Mouse (Mus musculus) spleen, postnatal 14 days (tissue): ENCODE measurements around the gene Pkm.

Experiments used
- DNase-seq, 2 experiments: peaks; one replicate each; pipeline ENCODE4 v3.0.0; 2021 to 2022; ENCODE audit warnings: low spot score in 2 of 2

Gene Pkm

GRCm38 (mm10) chr9:59655958-59656634 is at the start of gene Pkm:
Gene Pkm, plus strand, starts transcription at chr9:59656368.
- peak; percentile 80 to 88 for DNase-seq

- DNase-seq, result no peak
Observed at GRCm38 (mm10) chr9:59610950-59611349, 45.2 kb upstream of the Pkm start.

DNA sequence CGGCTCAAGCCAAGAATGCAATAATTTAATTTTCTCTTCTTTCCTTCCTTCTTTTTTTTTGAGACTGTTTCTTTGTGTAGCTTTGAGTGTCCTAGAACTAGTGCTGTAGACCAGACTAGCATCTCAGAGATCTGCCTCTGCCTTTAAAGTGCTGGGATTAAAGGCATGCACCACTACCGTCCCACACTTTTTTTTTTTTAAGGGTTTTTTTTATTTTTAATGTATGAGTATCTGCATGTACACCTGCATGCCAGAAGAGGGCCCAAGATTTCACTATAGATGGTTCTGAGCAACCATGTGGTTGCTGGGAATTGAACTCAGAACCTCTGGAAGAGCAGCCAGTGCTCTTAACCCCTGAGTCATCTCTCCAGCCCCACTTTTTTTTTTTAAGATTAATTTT is 40.4 kb upstream of the Pkm start:
- DNase-seq, result no peak

DNA sequence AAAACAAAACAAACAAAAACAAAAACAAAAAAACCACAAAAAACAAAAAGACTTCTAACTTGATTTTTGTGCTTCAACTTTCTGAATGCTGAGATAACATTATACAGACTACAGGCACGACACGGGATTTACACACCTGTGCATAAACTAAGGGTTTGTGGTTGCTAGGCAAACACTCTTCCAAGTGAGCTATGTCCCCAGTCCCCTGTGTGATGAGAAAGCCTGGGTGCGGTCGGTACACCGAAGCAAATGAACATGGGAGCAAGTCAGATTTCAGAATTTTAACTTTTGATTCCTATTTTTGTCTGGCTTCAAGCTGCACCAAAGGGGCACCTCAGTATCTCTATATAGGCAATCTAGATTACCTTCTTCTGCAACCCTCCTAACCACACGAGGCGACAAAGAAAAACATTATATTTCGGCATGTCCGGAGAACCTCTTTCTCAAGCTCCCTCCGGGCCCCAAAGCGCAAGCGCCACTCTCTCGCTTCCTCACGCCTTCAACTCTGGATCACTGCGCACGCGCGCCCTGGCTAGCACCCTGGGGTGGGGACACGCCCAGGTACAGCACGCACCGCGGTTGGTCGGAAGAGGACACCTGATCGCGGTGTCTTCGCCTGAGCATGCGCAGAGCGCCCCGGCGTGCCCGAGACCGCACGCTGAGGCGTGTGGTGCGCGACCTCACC is 39.4 kb upstream of the Pkm start, which contains the start of gene Parp6:
Gene Parp6, plus strand, starts transcription at position 663 of the 685 bp plus-strand sequence.
- peak; percentile 98 to 99 for DNase-seq

DNA sequence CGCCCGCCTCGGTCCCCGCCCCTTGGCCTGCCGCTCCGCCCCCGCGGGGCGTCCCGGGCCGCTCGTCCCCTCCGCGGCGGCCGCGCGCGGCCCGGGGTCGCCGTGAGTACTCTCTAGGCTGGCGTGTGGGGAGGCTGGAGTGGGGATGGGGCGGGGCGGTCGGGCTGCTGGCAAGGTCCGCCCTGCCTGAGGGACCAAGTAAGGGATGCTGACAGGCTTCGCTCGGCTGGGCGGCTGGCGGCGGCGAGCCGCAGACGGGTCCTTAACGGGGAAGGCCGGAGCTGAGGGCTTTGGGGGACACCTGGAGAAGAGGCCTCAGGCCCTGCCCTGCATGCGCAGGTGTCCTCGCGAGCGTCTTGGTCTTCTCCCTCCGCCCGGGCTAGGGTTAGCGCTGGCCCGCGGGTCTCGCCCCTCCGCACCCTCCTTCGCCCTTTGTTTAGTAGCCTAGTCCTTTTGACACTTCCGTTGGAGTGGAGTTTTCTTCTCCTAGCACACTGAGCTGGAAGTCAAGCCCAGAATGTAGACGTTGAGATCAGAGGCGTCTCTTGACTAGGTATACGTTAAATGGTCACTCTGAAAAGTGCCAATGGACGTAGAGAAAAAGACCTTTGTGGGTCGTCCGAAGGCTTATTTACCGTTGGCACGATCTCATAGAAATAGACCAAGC is 38.7 kb upstream of the Pkm start:
- DNase-seq, result no peak

DNA sequence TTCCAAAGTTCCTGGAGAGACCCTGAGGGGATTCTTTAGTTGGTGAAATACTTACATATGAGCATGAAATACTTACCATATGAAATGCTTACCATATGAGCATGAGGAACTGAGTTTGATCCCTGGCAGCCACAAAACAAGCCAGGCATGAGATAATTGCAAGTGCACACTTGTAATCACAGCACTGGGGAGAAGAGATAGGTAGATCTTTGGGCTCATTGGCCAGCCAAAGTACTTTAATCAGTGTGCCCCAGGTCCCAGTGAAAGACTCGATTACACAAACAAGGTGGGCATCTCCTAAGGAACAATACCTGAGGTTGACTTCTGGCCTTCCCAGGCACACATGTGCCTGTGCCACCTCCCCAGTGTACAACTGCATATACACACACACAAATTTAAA is 17.8 kb upstream of the Pkm start:
- DNase-seq, result no peak

DNA sequence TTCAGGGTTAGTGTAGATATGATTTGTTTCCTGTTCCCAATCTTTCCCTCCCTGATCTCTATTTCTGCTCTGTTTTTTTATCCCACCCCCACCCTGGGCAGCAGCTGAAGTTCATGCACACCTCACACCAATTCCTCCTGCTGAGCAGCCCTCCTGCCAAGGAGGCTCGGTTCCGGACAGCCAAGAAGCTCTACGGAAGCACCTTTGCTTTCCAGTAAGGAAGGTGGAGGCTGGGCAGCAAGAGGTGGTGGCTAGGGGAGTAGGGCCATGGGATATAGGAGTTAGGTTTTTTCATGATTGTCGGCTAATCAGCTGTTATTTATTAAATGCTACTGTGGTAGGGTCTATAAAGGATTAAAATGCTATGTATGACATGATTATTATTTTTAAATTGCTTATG is 16.2 kb upstream of the Pkm start:
- DNase-seq, result no peak

GRCm38 (mm10) chr9:59641320-59641719 is 14.8 kb upstream of the Pkm start:
- DNase-seq, result no peak

- DNase-seq, result no peak
Observed at GRCm38 (mm10) chr9:59649911-59650310, 6.3 kb upstream of the Pkm start.

DNA sequence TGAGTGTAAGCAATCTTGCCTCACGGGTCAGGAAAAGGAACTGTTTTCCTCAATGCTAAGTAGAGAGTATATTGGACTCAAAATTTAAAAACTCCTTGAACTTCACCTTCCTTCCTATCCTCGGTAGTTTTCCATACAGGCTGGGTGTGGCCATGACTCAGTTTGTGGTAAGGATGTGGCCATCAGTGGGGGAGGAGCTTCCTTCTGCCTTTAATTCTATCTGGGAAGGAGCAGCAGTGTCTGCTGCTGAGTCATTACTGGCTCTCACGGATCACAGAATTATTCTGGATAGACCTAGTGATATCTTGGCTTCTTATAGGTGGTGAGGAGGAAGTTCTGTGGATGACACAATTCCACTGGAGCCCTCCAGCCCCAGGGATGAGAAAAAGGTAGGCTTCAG is 2.8 kb upstream of the Pkm start:
- DNase-seq, result no peak

DNA sequence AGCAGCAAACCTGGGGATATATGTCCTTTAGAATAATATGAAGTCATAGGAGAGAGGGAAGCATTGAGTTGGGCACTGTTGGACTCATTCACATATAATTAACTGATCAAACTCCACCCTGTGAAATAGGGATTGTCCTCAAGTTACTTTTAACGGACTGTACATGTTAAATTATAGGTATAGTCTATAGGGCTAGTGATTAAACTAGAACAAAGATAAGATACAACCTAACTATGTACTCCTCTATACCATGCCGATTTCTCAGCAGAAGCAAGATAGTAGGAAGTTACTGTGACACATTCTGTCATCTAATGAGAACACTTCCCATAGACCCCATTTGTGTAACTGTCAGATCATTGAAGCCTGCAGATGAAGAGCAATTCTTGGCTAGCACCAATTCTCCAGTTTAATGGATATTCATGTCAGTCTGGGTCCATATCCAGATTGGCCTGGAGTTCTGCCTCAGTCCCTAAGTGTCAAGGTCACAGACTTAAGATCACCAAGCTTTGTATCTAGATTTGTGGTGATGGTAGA is 1.7 kb upstream of the Pkm start:
- no peak for DNase-seq

- peak; percentile 35 to 42 for DNase-seq
Observed at GRCm38 (mm10) chr9:59656635-59657617, 758 bp downstream of the Pkm start.

DNA sequence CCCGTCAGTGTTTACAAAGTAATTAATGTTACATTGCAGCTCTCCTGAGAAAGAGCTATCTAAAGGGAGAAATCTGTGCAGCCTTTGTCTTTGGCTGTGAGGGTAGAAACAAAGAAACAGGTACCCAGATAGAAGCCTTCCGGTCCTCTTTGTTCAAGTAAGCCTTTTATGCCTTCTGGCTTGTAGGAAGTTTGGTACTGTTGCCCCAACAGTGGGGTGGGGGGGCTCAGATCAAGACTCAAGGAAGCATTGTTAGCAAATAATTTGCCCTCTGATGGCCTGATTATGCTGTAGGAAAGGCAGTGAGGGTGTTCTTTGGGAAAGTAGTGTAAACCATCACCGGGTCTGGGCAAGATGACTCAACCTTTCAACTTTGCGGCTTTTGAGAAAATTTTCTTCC is 2.0 kb downstream of the Pkm start:
- no peak for DNase-seq

DNA sequence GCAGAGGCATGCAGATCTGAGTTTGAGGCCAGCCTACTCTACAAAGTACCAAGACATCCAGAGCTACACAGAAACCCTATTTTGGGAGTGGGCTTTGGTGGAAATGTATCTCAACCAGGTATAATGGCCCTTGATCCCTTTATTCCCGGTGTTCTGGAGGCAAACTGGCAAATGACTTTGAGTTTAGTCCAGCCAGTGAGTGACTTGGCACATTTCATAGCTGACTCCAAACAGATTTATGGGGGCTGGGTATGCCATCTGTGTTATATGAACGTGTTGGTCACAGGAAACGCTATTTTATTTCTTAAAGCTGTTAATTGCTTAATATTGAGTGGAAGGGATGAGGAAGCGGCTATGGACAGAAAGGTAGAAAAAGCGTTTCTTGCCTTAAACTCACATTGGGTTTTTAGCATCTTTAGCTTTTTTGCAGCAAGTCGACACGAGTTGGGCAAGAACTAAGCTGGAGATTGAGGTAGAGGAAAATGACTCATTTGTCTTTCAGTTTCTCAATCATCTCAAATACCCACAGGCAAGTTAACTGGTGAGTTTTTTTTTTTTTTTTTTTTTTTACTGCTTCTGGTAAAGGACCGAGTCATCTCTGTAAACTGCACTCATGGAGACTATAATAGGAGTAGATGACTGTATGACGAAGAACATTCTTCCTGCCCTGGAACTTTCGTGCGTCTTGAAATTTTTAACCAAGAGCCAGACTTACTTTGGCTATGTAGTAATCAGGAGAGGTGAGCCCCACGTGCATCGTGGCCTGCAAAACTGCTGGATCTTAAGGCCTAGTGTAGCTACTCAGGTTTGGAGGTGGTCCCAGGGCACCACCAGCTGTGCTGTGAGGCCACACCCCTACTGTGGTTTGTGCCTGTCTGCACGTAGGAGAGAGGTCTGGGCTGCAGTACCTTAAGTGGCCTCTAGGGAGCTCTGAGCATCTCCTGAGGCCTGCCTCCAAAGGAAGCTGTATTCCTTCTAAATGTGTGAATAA is 3.2 kb downstream of the Pkm start:
- DNase-seq, result peak; percentile 52 to 72

DNA sequence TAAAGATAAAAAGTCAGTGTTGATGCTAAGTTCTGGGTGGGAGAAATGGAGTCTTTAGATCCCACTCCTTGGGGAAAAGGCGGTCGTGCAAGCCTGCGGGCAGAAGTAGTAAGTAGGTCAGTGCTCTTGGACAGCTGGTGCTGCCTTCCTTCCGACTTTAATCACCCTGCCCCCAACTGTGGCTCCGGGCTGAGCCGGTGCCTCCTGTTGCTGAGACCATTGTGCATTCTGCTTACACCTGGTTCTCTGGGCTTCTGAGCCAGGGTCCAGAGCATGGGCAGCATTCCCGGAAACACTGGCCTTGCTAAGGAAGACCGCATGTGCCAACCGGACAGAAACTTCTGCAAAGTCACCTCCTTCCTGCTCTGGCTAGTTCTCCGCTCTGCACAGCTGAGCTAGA is 4.3 kb downstream of the Pkm start:
- DNase-seq, result no peak

GRCm38 (mm10) chr9:59661298-59661975 is 5.3 kb downstream of the Pkm start:
- no peak for DNase-seq

GRCm38 (mm10) chr9:59663226-59663625 is 7.1 kb downstream of the Pkm start:
- DNase-seq, result no peak

DNA sequence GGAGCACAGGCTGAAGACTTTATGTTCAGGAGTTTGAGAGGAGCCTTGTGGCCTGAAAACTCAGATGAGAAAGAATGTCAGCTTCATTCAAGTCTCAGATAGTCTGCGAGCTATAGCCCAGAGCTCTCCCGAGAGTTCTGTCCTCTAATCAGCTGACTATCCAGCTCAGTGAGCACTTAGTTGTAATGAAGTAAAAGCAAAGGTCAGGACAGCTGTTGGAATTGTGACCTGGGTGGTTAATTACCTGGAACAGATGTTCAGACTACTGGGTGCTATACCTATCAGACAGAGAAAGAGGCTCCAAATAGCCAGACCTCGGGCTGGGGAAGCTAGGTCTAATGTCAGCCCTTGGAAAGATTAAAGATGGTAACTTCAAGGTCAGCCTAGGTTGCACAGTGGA is 7.8 kb downstream of the Pkm start:
- DNase-seq, result no peak

DNA sequence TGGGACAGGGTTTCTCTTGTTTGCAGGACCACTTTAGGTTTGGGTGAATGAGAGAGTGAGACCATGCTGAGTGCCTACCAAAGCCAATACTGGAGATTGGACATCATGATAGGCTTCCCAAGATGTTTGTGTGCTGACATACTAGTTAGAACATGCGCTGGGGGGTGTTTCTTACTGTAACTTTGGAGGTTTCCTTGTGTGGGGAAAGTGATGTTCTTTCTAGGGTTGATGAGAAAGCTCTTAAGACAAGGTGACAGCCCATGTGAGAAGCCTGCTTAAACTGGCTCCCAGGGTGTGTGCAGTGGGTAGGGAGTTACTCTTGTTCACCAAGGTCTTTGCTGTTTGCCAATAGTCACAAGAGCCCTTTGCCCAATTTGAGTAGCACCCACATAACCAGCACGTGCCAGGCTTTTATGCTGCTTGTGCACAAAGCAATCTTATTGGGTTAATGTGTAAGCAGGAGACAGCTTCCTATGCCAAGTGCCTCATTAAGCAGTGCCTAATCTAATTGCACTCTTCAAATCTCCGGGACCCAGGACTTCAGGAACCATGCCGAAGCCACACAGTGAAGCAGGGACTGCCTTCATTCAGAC is 8.6 kb downstream of the Pkm start:
- DNase-seq, result no peak
